Mouse (Mus musculus) heart, adult 9 months (tissue): ENCODE measurements around the gene 1700003E16Rik.

Source experiments
- DNase-seq, 2 experiments: peaks; one replicate each; pipeline ENCODE4 v3.0.0; 2022; ENCODE audit warnings: low spot score in 2 of 2

Gene 1700003E16Rik

GRCm38 (mm10) chr6:83127419-83127818, 28.8 kb upstream of the 1700003E16Rik start:
- no peak for DNase-seq

GRCm38 (mm10) chr6:83131469-83132034, 24.7 kb upstream of the 1700003E16Rik start:
- DNase-seq: no peak

GRCm38 (mm10) chr6:83132176-83132919, 23.9 kb upstream of the 1700003E16Rik start:
- DNase-seq: no peak

- DNase-seq: no peak
These were observed 22.0 kb upstream of the 1700003E16Rik start for GRCm38 (mm10) chr6:83134226-83134625.

GRCm38 (mm10) chr6:83134951-83135513, 21.2 kb upstream of the 1700003E16Rik start, which contains the start of gene Rtkn:
Gene Rtkn, plus strand, starts transcription at chr6:83135463.
- DNase-seq: no peak

GRCm38 (mm10) chr6:83135571-83136161, 20.5 kb upstream of the 1700003E16Rik start:
- DNase-seq: peak in 1 of 2 experiments; percentile 47

- DNase-seq: no peak
These were observed 19.8 kb upstream of the 1700003E16Rik start for GRCm38 (mm10) chr6:83136291-83136880.

GRCm38 (mm10) chr6:83136881-83137575, 19.2 kb upstream of the 1700003E16Rik start:
- no peak for DNase-seq

GRCm38 (mm10) chr6:83137576-83137950, 18.6 kb upstream of the 1700003E16Rik start:
- peak; percentile 91 for DNase-seq

GRCm38 (mm10) chr6:83138056-83138455, 18.1 kb upstream of the 1700003E16Rik start:
- peak in 1 of 2 experiments; percentile 55 for DNase-seq

GRCm38 (mm10) chr6:83140044-83140443, 16.2 kb upstream of the 1700003E16Rik start:
- no peak for DNase-seq

GRCm38 (mm10) chr6:83141636-83142035, 14.6 kb upstream of the 1700003E16Rik start:
- no peak for DNase-seq

GRCm38 (mm10) chr6:83142211-83142731, 13.9 kb upstream of the 1700003E16Rik start:
- DNase-seq: peak in 1 of 2 experiments; percentile 56

- no peak for DNase-seq
These were observed 13.3 kb upstream of the 1700003E16Rik start for GRCm38 (mm10) chr6:83142886-83143285.

GRCm38 (mm10) chr6:83145209-83145608, 11.0 kb upstream of the 1700003E16Rik start:
- no peak for DNase-seq

- no peak for DNase-seq
These were observed 10.4 kb upstream of the 1700003E16Rik start for GRCm38 (mm10) chr6:83145805-83146204.

GRCm38 (mm10) chr6:83147280-83147679, 8.9 kb upstream of the 1700003E16Rik start:
- DNase-seq: no peak

- no peak for DNase-seq
These were observed 4.5 kb upstream of the 1700003E16Rik start for GRCm38 (mm10) chr6:83151721-83152120.

- DNase-seq: no peak
These were observed 3.2 kb upstream of the 1700003E16Rik start for GRCm38 (mm10) chr6:83153038-83153437.

GRCm38 (mm10) chr6:83153485-83153884, 2.7 kb upstream of the 1700003E16Rik start:
- DNase-seq: no peak

- DNase-seq: no peak
These were observed 509 bp upstream of the 1700003E16Rik start for GRCm38 (mm10) chr6:83155552-83156238.
